Mouse (Mus musculus): ENCODE measurements around the gene Slc43a1.

The Slc43a1 gene

DNA sequence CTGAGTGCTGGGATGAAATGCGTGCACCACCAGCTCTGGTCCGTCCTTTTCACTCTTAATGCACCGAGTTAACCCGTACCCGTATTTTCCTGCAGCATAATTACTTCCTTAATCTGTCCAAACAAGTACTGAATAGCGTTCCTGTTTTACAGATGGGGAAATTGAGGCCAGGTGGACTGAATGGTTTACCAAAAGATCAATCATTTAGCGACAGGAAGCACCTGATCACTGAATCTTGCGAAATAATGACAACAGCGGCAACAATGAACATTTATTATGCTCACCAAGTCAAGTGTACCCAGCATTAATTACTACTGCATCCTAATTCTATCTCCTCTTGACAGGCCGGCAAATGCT lies at the start of gene Slc43a1:
Gene Slc43a1 (plus strand): TSS at position 258 of the 357 bp plus-strand sequence.
- in situ Hi-C loops (cut with MboI, MseI), result no loop called here

DNA sequence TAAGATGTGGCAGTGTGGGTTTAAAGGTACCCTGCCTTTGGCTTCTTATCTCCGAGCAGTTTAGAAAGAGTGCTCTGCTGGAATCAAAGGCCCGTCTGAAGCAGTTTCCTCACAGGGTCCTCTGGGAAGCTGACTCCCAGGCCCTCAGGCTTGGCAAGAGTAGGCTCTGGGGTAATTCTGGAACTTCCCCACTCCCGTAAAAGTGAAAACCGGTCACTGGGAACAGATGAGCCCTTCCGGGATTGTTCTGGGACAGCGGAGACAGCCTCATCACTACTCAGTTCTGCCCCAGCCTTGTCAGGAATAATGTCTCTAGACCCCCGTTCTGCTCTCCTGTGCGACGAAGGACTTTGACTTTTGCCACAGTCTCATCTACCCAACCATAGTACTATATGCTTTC lies 48.2 kb upstream of the Slc43a1 start:
- in situ Hi-C loops (cut with MboI, MseI), result no loop called here

DNA sequence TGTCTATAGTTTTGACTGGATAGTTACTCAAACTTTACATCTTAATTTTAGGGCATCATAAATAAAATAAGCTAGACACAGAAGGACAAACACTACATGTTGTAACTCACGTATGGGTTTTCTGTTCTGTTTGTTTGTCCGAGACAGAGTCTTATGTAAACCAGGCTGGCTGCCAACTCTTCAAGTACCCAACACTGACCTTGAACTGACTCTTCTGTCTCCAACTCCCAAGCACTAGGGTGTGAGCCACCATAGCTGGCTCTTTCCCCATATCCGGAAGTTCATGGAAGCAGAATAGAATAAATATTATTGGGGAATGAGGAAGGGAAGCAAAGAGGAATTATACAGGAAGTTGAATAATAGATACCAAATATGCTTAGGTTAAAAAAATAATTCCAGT lies 46.1 kb upstream of the Slc43a1 start:
- in situ Hi-C loops (cut with MboI, MseI), result no loop called here

DNA sequence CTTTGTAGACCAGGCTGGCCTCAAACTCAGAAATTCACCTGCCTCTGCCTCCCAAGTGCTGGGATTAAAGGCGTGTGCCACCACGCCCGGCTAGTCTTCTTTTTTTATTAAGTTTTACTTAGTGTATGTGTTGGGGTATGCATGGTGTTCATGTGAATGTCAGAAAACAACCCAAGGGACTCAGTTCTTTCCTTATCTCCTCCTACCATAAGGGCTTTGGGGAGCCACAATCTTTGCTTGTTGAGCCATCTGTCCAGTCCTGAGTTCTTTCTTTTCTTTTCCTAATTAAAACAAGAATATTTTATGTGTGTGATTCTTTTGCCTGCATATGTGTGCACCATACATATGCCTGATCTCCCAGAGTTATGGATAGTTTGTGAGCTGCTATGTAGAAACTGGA lies 45.5 kb upstream of the Slc43a1 start:
- in situ Hi-C loops (cut with MboI, MseI), result no loop called here

DNA sequence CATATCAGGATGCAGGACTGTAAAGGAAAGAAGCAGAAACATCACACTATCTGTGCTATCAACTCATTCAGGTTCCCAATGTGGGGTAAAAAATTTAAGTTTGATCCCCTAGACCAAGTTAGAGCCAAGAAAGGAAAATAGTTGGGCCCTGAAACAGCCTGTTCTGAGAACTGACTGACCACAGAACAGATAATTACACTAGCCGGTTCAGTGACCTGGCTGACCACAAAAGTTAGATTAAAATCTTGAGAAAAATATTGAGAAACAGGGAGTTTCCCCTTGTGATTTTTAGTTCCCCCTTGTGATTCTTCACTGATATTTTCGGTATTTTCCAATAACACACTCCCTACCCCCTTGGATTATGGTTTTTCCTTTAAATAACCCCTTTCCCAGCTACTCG lies 44.8 kb upstream of the Slc43a1 start:
- in situ Hi-C loops (cut with MboI, MseI), result no loop called here

DNA sequence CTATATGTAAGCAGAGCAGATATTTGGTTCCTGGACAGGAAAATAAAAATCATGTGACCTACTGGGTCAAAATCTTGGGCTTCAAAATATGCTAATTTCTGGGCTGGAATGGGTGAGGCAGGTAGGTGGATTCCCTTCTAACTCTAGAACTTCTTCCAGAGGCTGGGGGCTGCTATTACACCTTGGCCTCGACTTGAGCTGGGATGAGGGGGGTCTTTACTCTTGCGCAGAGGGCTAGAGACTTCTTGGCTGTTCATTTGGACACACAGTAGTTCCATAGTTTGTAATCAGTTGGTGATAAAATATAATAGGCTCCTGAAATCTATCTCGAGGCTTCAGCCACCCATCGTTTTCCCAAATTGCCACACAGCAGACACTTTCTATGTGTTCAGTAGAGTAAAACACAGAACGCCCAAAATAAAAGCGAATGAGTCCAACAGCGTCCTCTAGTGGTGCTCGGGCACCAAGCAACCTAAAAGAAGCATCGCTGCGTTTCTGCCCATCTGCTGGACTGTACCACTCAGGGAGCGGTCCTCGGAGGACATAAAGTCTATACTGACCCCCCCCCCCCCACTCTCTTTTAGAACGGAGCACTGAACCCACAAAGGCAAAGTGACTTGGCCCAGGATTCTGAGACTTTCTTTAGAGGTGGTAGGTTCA lies 40.7 kb upstream of the Slc43a1 start:
- in situ Hi-C loops (cut with MboI, MseI), result no loop called here

DNA sequence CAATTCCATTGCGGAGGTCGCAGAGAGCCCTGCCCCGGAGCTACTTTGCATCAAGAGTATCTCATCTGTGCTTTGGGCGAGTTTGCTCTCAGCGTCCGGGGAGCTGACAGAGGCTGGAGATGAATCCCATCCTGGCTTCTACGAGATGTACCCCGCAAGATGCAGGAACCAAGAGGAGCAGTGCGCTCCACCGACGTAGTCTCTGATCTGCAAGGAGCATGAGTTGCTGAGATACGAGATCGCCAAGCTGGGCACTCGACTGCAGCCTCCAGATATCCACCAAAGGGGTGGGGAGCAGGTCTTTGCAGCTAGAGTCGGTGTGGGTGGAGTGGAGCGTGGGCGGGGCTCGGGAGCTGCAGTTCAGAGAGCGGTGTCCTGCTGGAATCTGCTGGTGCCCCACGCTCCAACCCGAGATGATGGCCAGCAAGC lies 40.1 kb upstream of the Slc43a1 start, which contains the start of gene Ube2l6:
Gene Ube2l6 (plus strand): TSS at position 336 of the 429 bp plus-strand sequence.
- in situ Hi-C loops (cut with MboI, MseI), result no loop called here

DNA sequence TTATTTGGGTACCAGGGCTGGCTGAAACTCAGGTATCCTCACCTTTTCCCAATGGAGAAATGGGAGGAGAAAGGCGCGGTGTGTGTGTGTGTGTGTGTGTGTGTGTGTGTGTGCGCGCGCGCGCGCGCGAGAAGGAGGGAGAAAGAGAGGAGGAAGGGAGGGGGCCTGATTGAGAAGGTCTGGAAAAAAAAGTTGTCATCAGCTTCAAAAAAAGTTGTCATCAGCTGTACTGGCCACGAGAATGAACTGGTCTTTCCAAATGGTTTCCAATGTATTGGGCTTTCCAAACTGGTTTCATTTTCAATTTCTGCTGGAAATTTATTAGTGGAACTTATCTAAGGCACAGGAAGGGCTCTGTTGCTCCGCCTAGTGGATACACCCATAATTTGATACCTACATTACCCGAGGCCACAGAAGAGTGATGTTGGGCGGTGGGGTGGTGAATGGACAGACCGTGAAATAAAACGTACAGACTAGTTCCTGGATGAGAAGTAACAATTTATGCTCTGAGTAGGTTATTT lies 39.5 kb upstream of the Slc43a1 start:
- in situ Hi-C loops (cut with MboI, MseI), result no loop called here

DNA sequence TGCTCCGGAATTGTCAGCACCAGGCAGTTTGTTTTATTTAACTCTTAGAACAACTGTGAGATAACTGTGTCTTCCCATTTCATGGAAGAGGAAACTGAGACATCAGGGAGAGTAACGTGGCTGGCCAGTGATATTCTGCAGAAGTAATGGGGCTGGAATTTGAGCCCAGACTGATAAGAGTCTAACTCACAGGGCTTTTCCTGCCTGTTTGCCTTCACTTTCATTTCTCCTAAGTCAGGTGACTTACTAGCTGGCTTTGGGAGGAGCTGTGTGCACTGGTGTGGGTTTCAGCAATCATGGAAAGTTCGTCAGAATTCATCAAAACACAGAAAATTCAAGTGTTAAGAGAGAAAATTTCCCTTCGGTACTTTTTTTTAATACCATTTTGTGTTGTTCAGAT lies 38.3 kb upstream of the Slc43a1 start:
- in situ Hi-C loops (cut with MboI, MseI), result loop anchor here in 1 of 2 experiments (5.0 kb wide), 1 partner anchor 58 kb away; the partner anchor contains the start of gene Gm19426

DNA sequence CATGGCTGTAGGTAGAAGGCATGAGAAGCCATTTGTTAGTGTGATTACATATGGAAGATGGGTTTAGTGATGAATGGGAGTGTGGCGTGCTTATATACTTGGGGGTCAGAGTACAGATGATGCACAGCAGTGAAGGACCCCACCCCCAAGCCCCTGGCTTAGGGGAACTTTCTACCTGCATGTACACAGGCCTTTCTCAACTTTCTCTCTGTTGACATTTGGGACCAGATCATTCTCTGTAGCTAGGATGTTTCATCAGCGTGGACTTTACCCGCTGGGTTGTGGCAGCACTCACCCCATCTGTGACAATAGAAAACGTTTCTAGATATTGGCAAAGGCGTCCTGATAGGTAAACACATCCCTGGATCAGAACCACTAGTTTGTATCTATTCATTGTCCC lies 37.4 kb upstream of the Slc43a1 start:
- in situ Hi-C loops (cut with MboI, MseI), result loop anchor here in 1 of 2 experiments (5.0 kb wide), 1 partner anchor 59 kb away; the partner anchor contains the start of gene Gm19426

DNA sequence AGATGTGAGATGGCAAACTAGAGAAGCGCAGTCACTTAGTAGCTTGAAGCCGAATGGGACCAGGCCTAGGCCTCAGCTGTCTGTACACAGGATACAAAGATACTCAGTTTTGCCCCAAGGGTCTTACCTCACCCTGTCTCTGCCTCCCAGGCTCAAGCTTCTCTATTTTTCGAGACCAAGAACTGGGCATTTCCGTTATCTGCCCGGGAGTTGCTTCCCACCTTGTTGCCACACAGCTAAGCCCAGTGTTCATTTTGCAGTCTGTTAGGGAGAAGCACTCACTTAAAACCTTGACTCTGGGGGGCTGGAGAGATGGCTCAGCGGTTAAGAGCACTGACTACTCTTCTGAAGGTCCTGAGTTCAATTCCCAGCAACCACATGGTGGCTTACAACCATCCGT lies 34.7 kb upstream of the Slc43a1 start:
- in situ Hi-C loops (cut with MboI, MseI), result loop anchor here in 1 of 2 experiments (5.0 kb wide), 1 partner anchor 62 kb away; the partner anchor contains the start of gene Gm19426

DNA sequence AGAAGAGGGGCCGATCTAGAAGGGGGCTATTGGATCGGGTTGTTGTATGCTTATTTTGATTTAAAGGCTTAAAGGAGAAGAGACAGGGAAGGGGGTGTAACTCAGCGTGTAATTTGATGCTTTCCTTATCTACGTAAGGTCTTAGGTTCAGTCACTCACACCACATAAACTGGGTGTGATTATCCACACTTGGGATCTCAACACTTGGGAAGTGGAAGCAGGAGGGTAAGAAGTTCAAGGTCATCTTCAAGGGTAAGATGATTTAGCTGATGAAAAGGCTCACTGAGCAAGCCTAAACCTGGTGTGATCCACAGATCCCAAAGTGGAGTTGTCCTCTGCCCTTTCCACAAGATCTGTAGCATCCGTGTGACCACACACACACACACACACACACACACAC lies 32.1 kb upstream of the Slc43a1 start:
- in situ Hi-C loops (cut with MboI, MseI), result no loop called here

DNA sequence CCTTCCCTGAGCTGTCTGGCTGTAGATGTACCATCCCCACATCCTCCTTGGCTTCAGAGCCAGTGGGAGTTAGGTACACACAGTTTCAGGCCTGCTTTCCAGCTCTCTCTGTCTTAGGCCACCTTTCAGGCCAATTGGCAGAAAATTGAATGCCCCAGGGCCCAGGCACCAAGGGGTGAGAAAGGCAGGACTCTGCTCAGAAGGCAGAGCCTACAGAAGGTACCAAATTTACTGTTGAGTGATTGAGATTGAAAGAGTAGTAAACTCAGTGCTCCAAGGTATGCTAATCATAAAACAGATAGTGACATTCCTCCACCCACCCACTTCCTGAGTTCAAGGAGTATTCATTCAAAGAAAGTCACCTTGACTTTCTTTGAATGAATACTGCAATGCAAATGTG lies 29.3 kb upstream of the Slc43a1 start:
- in situ Hi-C loops (cut with MboI, MseI), result no loop called here

DNA sequence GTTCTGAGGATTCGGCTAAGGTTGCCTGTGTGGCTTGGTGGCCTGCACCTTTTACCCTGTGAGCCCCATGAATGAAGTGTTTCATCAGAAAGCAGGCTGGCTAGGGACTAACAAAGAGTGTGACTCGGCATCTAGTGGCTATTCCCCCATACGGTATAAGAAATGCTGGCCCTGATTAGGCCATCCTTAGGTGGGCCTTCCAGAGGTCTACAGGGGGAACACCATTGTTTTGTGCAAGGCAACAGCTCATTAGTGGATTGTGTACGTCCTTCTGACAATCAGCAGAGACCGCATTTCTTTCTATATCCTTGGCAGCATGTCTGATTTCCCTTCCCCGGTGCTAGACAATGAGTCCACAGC lies 28.1 kb upstream of the Slc43a1 start:
- in situ Hi-C loops (cut with MboI, MseI), result no loop called here

DNA sequence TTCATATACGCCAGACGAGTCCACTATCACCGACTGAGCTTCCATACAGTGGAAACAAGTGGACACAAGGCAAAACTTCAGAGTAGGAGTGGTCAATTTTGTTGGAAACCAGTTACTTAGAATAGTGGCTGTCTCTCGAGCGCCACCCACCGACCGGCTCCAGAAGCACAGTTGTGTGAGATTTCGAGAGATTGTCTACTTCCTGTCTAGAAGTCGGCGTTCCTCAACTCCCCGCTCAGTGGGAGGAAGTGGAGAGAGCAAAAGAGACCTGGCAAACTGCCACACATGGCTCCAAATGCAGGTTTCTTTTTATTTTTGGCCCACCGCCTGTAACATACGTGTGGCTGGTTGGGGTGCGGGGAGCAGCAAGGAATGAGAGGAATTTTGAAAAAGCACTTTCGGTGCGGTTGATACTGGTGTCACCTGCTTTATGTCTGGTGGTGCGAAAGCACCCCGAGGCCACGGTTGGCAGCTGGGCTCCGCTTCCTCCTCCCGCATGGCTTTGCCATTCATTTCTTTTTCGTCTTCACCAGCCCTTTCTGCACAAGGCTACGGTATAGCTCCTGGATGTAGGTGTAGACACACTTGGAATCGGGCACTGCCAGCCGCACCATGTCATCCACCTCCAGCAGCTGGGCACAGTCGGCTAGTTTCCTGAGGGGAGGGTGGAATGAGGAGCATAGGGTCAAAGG lies 27.6 kb upstream of the Slc43a1 start:
- in situ Hi-C loops (cut with MboI, MseI), result no loop called here

DNA sequence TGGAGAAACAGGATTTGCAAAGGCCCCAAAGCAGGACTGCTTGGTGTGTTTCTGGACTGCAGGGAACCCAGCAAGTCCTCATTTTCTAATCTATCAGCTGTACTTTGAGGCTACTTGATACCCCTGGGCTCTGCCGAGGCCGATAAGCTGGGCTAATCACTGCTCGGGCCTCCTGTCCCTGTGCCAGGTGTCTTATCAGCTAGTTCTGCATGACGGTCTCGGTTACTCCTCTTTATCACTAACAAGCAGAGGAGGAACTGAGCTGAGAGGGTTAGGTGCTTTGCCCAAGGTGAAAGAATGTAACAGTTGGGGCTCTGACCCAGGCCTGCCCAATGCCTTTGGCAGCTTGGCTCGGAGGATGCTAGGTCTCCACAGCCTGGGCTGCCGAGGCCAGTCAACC lies 26.8 kb upstream of the Slc43a1 start:
- in situ Hi-C loops (cut with MboI, MseI), result no loop called here

DNA sequence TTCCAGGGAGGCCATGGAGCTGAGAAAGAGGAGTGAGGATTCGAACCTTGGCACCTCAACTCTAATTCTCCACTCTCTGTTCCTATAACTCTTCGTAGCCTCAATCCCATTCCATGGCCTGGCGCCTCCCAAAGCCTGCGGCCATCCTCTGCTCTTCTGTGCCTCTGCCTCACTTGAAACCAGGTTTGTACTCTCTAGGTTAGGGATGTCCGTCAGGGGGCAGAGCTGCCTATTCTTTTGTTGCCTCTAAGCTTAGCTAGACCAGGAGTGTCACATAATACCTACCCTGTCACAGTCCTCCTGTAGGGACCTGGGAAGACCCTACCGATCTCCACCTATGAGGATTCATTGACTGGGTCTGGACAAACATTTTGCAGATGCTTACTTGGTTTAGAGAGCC lies 26.0 kb upstream of the Slc43a1 start:
- in situ Hi-C loops (cut with MboI, MseI), result no loop called here

DNA sequence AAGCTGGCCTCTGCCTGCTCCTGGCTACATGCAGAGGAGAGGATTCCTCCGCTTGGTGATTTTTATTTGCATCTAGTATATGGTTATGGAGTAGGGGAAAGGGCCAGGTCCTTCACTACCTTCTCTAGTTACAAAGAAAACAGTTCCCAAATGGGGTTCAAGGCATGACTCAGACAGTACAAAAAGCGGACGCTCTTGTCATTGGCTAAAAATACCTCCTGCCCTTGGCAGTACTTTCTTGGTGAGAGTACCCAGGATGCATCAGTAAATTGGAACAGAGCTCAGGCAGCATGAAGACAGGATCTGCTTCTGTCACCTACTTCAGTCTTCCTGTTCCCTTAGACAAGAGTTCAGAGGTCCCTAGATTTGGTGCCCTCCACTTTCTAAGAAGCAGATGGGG lies 18.8 kb upstream of the Slc43a1 start:
- in situ Hi-C loops (cut with MboI, MseI), result no loop called here

DNA sequence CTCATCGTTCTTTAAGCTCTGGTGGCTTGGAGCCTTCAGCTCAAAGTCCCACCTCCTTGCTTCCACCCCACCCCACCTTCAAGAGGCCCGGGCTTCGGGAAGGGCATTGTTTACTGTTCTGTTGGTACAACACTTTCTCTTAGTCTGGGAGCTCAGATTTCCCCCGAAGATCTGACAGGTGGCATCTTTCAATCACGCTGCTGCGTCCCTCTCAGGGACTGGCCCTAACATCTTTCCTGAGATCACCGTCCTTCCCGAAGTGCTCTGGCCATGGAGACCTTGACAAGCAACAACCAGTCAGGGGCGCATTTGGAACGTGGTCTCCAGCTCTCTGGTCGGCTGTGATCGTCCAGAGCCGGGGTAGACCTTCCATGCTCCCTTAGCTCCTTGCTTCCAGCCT lies 16.1 kb upstream of the Slc43a1 start, which contains the start of gene Smtnl1:
Gene Smtnl1 (minus strand): TSS at position 101 of the 400 bp plus-strand sequence.
- in situ Hi-C loops (cut with MboI, MseI), result no loop called here

DNA sequence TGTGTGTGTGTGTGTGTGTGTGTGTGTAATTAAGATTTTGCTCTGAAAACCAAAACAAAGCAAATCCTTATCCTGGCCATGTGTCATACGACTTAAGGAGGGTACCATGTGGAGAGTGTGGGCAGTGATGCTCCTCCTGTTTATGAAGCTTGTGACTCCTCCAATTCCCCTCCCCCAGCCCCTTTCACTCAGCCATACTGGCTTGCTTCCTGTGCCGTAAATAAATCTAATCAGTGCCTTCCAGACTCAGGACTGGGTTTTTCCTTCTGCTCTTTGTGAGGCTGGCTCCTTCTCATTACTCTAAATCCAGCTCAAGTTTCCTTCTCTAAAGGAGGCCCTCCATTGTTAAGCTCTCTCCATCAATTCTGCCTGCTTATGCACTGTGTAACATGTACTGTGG lies 15.4 kb upstream of the Slc43a1 start:
- in situ Hi-C loops (cut with MboI, MseI), result no loop called here

DNA sequence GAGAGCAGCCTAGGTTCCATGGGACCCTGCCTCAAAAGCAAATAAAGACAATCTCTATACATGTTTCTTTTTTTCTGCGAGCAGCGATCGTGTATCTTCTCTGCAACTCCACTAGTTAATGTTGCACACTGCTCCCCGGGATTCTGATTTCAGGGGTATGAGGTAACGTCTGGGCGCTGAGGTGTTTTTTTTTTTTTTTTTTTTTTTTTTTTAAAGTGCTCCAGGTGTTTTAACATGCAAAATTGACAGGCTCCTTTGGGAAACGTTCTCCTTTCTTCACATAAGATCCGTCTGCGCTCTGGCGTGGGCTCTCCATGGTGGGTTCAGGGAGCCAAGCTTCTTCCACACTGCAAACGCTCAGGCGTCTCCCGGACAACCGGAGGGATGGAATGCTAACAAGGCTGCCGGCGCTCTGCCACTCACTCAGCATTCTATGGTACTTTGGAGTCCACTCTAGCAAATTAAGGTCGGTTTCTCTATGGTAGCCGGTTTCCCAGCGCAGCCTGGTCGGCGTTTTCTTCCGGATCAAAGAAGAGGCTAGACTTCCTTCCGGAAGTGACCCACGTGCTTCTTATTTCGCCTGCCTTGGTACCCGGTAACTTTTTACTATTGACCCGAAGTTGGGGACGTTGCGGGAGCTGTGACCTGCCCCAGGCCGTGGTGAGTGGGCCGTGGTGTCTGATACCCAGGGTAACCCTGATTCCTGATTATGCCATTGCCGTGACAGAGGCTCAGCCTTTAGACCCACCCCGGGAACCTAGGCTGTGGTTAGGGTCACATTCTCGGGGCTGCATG lies 12.0 kb upstream of the Slc43a1 start, which contains the start of gene Timm10:
Gene Timm10 (plus strand): TSS at position 510 of the 795 bp plus-strand sequence.
- in situ Hi-C loops (cut with MboI, MseI), result no loop called here

All from T-helper 17 cell (primary cell).